Mouse (Mus musculus): ENCODE data around the gene Cphx2.
"Not testable (repeated sequence)": the region's sequence is repeated elsewhere in the genome, so short reads cannot be mapped to it uniquely, and the experiment has no call there.

DNA sequence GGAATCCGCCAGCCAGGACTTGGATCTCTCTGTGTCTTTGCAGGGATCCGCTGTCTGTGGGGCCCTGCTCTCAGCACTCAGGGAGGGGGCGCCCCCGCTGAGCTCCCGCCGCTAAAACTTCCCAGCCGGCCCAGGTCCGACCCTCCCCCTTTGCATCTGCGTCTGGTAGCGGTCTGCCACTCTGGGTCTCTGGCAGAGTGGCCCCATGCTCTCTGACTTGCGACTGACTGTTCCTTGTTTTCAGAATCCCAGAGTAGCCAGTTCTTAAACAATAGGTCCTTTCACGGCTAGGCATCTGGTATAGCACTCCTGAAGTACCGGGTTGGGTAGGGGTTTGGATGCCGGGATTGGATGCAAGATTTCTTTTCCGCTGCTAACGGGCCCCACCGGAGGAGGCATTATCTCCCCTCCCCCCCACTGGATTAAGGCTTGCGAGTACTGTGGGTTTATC lies 37.3 kb downstream of the Cphx2 start:
- not testable (repeated sequence) for TF ChIP-seq CTCF, POLR2A (IDR thresholded peaks at IDR 0.05; ENCODE audit: extremely low read depth, insufficient read depth, low read length)
